Mouse (Mus musculus) lung, adult 2 months (tissue): Measurements from ENCODE around the gene Atp5j2.

Experiments used
- CTCF ChIP-seq: fragments of 200-500 bp; IDR thresholded peaks from 2 replicates; pipeline ENCODE4 v1.5.1; 2011; ENCODE audit warnings: mild to moderate bottlenecking, low read length, control low read depth; ENCODE audit not compliant: insufficient read depth
- POLR2A ChIP-seq: fragments of 200-500 bp; IDR thresholded peaks from 2 replicates; pipeline ENCODE4 v1.6.1; 2011; ENCODE audit warnings: low read depth, mild to moderate bottlenecking, control low read depth, low read length, borderline replicate concordance; ENCODE audit errors: extremely low read depth

DNA sequence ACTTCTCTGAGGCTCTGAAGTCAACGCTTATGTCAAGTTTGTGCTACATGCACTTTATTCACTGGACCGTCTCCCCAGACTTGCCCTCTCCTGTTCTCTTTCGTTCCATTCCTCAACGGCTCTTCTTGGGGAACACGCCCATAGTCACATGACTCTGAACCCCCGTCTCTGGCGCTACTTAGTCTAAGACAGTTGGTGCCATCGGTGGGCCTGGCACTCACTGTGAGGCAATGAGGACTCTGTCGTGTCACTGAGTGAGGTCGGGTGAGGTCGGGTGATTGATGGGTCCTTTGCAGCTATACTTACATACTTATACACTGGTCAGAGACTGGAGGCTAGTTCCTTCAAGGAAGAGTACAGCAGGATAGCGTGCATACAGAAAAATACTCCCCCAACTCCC lies 31.5 kb upstream of the Atp5j2 start:
- TF ChIP-seq CTCF (no peak), POLR2A (no peak)
